Mouse (Mus musculus) spleen, postnatal 36 days (tissue): Measurements from ENCODE around the gene Galnt16.

Experiments
- DNase-seq, 2 experiments: peaks; one replicate each; pipeline ENCODE4 v3.0.0; 2022; ENCODE audit warnings: low spot score in 2 of 2, mixed read lengths in 1 of 2

The Galnt16 gene

GRCm38 (mm10) chr12:80663935-80664334 is 145.9 kb downstream of the Galnt16 start:
- no peak for DNase-seq

- DNase-seq = no peak
These were observed 150.3 kb downstream of the Galnt16 start for GRCm38 (mm10) chr12:80668391-80668790.

GRCm38 (mm10) chr12:80673170-80673569 is 155.1 kb downstream of the Galnt16 start:
- DNase-seq = peak in 1 of 2 experiments; percentile 29
